Mouse (Mus musculus) cerebellum, adult 18-20 months (tissue): ENCODE data around the gene Rtl1.
A peak's percentile ranks its signal among the peaks of the same experiment; 100 is the strongest.

Source experiments
- DNase-seq, 2 experiments: peaks; one replicate each; pipeline ENCODE4 v3.0.0; 2021

The Rtl1 gene

DNA sequence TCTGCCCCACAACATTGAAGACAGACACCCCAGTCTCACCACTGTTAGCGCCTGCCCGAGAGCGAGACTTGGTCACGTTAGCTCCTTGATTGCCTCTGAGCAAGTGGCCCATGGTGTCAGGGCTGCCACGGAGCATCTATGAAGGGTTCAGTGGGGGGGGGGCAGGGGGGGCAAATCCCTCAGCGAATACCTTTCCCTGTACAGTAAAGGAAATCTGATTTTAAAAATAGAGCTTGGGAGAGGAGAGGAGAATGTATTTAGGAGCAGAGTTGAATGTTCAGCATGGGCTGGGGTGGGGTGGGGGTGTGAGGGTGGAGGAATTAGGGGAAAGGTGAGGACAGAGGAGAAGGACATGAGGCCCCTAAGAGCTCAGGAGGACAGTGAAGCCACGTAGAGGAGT is at the start of gene Rtl1:
Rtl1 (minus strand) TSS at position 101 of the 400 bp plus-strand sequence.
- no peak for DNase-seq

DNA sequence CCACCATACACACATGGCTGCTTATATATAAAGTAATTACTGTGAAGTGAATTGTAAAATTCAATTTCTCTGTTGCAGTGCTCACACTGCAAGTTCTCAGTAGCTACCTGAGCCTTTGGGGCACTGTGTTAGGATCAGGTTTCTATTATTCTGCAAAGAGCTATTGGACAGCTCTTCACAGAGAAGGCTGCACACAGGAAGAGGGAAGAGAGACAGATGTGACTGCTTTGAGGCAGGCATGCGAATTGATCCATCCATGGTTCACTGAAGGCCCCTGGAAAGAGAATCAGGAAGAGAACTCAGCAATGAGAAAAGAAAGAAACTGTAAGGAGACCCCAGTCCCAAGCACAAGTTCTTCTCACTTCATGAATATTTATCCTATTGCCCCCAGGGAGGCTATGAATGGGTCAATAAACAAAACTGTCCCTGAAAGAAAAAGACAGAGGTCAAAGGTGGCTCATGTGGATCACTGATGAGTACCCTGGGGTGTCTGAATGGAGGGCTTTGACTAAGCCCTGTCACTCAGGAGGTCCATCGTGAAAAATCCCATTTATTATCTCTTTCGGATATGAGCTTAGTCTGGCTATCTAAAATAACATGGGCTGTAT is 40.5 kb upstream of the Rtl1 start:
- DNase-seq: no peak

DNA sequence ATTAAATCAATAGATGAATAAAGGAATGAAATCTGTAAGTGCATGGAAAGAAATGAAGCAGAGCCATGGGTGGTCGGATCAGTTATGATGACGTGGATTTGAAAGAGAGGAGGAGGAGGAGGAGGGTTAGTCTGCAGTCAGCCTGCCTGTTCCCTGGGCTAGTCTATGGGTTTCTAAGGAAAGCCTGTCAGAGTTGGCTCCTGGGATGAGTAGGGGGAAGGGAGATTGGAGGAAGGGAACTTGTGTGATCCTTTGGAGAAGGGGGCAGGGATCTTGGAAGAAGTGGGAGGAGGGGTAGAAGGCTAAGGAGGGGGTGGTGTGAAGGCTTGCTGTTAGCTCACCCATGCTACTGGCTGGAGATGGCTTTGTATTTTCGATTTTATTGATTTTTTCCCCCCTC is 31.9 kb upstream of the Rtl1 start:
- DNase-seq: no peak

DNA sequence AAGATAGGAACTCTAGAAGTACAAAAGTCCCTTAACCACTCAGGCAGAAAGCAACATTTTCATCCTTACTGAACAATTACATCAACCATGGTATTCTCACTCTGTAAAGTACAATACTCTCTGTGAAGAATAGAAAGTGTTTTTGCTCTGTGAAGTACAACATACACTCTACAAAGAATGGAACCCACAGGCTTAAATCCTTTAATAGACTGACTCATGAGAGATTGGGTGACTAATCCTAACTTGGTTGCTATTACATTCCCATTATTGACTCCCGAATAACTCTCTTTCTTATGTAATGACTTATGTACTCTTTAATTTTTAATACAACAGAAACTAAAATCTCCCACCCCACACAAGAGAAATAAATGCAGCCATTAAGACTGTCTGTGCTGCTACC is 28.8 kb upstream of the Rtl1 start:
- DNase-seq: no peak

DNA sequence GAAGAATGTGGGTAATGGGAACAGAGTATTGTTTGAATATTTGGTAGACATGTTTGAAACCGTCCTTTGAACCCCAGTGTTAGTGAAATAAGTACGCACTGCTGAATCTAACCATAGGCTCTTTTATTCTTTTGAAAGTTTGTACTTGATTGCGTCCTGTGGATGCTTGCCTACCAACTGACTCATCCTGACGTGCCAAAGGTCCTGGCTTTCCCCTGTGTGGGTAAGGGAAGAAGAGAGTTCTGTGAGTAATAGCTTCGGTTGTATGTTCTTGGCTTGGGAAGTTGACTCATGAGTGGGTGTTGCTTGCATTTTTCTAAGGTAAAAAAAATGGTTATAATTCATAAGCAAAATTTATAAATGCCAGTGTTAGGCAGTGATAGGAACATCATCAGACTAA is 26.8 kb upstream of the Rtl1 start:
- no peak for DNase-seq

DNA sequence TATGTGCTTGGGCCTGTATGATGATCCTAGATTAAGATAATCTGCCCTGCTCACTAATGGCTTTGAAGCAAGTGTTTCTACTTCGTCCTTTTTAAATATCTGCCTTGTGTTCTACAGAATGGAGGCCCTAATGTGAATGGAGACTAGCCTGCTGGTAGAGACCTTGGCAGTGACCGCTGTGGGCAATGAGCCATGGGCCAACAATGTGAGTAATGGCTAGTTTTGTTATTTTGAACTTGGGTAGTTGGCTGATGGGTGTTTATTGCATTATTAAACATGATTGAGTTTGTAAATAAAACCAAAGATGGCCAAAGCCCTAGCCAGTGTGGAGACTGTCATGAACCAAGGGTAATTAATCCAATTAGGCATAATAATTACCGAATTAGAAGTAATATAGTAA is 20.1 kb upstream of the Rtl1 start:
- peak; percentile 27 to 28 for DNase-seq

DNA sequence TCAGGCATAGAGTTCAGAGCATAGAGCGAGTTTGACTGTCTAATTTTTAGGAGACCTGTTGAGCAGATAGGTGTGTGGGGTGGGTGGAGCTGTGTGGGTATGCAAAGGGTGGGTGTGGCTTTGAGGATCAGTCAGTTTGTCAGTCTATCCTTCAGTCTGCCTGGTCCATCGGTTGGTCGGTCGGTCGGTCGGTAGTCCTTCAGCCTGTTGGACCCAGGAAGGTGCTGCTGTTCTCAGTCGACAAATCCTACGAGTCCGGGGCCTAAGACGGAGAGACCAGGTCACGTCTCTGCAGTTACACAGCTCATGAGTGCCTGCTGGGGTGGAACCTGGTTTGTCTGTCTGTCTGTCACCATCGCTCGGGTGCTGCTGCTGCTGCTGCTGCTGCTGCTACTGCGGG is 17.9 kb upstream of the Rtl1 start:
- DNase-seq: no peak

DNA sequence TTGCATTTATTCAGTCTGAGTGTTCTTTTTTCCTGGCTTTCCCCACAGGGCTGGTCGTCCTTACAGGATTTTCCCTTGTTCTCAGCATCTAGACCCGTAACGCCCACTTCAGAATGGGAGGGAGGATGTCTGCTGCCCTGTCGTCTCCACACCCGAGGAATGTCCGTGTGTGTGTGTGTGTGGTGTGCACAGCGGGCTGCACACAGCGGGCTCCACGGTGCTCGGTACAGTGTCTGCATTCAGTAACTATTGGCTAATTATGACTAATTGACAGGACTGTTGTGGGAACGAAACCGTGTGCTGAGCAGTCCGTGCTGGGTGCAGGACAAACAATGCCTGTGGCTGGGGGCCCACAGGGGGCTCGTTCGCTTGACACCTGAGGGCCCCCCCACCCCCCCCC is 17.0 kb upstream of the Rtl1 start:
- no peak for DNase-seq

DNA sequence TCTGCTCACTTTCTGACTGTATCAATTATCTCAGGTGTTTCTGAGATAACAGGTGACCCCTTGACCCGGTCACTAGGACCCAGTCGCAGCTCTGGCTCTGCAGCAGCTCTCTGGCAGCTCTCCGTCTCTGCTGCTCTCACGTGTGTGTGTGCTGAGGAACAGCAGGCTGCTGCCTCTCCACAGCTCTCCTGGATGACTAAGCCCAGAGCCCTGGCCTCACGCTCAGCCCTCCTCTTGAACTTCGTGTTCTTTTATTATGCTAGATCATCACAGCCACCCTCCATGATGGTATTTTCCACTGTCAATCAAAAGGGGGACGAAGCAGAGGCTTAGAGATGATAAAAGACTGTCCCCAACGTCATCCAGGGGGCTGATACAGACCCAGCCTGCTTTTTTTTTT is 15.2 kb upstream of the Rtl1 start:
- peak in 1 of 2 experiments; percentile 6 for DNase-seq

DNA sequence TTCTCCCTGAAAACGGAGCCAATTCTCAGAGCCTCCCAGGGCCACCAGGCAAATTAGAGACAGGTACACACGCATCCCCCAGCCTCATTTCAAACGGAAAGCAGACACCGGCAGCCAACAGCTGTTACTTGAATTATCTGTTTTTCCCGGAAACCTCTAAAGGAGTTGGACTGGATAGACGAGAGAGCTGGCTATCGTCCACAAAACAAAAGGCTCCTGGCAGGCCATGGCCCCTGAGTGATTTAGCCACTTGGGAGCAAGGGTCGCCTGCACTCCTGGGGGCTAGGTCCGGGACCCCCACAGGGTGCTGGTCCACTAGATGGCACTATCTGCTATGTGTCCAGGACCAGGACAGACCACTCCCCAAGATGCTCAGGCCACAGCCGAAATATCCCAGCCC is 14.3 kb upstream of the Rtl1 start:
- DNase-seq: peak in 1 of 2 experiments; percentile 2

DNA sequence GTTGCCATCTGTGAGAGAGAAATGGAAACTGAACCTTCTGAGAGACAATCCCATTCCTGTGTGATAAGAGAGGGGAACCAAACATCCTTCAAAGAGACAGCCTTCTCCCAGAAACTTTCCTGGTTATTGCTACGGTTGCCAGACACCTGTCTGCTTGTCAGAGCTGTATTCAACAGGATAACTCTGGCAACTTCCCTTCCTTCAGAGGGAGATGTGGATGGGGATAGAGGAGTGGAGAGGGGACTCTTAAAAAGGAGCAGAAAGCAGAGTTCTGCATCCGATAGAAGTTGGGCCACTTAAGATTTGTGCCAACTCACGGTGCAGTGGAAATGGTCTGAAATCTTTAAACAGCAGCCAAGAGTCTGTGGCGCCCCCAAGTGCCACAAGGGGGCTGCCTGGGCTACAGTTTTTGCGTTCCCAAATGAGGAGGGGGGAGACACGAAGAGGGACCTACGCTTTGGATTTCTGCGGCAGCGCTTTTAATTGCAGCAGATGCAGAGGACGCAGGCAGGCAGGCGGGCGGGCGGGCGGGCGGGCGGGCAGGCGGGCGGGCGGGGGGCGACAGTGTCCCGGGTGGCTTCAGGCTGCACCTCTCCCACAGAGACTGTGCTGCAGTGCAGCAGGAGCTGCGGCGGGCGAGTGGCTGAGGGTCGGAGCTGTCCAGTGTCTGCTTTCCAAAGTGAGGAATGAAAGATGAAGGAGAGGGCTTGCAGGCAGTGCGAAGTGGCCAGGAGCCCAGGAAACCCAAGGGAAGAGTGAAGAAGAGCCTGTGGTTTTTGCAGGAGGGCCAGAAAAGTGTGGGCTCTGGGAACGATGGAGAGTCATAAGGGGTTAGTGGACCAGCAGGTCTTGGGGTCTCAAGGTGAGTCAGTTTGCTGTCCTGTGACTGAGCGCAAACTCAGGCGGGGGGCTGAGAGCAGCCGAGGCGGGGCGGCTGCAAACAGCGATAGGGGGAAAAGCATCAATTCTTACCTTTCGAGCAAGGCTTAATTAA is 12.6 kb upstream of the Rtl1 start:
- DNase-seq: no peak

DNA sequence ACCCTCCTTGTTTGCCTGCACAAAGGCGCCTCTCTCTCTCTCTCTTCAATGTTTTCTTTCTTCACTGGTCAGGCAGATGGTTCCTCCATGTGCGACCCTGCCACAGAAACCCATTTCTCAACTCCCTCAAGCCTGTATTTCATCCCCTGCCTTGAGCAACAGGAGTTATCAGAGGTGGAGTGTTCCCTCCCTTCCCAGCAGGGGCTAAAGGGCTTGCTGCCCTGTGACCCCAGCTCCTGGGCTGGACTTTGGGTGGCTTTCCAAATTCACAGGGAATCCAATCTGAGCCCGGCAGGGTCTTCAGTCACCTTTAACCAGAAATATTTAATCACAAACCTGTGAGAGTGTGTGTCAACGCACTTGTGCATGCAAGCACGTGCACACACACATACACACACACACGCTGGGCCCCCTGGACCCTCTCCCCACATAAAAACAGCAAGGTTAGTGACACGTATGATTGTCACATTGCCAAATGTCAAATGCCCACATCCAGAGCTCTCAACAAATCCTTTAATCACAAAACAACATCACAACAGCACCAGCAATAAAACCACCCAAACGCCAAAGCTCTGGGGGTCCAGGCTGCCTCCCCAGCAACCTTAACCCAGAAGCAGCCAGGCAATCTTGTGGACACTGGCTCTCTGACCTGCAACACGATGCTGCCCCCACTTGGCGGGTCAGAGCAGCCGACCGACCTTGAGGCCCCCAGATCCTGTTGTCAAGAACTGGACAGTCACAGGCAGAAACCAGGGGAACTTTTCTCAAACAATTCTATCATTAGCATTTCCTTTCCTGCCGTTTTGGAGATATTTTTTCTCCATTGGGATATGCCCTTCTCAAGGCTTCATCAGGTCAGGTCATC is 8.7 kb upstream of the Rtl1 start:
- no peak for DNase-seq

DNA sequence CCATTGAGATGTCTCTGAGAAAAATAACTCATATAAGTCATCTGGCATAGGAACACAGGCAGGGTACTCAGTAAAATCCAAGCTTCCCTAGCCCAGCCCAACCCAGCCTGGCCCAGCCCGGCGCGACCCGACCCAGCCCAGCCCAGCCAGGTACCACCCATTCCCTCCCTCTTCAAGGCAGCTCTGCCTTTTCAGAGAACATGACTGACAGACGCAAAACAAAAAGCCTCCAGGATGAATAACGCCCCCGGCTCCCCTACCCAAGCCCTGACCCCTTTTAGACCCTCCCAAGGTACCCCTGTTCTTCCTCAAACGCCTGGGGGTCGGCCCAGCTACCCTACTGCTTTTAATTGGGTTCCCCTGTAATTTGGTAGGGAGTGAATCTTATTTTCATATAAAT is 7.8 kb upstream of the Rtl1 start:
- no peak for DNase-seq

DNA sequence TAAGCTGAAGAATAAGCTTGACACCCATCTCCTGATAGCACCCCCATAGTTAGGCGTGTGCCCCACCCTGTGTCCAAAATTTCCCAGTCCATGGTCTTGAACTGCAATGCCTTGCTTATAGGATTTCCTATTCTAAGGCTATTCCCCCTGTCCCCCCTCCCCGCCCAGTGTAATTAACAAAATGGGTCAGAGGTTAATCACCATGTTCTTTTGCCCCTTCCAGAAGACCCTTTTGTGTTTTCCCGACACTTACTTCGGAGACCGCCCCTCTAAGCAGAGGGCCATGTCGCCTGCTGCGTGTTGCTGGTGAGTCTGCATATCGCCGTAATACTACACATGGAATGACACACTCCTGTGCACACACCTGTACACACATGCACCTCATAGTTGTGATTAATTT is 7.1 kb upstream of the Rtl1 start:
- DNase-seq: no peak

DNA sequence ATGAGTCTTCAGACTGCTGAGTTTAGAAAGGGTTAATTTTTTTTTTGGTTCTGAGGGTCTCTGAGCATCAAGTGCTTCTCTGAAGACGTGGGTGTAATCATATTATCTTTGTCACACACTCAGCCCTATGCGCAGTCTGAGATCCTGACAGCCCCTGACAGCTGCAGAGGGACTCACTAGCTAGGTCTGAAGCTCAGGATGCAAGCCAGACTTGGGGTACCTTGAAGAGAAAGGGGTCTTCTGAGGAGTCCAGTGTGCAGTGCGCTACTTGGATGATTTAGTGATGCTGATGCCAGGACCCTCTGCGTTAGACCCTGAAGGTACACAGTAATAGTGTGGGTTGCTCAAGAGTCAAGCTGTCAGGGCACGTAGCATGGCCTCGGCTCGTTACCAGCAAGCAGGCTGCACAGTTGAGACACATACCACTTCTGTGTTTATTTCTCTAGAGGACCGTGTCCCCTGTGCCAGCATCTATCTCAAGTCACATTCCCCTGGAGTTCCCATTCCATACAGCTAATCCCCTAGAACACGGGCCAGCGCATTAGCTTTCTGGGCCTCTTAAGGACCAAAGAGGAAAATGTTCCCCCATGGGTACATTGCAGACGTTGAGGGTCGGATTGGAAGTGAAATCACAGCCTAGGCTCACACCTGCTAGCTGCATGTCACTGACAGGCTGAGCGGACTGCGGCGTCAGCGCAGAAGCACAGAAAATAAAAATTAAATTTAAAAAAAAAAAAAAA is 5.0 kb upstream of the Rtl1 start:
- DNase-seq: no peak

DNA sequence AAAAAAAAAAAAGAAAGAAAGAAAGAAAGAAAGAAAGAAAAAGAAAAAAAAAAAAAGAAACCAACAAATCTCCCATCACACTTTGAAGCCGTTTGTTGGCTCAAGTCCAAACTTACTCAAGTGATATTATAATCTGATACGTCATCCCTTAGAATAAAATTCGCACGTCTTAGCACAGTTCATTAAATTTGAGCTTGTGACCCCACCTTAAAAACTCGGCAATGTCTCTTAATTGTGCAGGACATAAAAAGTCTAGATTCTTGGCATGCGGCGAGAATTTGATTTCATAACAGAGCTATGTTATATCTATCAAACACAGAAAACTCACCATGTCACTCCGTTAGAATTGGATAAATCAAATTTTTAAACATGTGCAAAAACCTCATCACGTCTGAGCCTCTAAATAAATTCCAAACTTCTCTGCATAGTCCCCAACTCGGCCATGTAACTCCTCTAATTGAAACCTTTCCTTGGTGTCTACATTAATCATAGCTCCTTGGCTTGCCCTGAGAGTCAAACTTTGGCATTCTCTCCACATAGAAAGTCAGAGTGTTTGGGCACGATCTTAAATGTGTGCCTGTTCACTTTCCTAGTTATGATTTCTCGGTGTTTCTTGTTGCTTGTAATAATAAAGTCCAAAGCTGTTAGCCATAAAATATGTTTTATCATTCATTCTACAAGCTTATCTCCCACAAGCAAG is 1.4 kb downstream of the Rtl1 start:
- DNase-seq: no peak

DNA sequence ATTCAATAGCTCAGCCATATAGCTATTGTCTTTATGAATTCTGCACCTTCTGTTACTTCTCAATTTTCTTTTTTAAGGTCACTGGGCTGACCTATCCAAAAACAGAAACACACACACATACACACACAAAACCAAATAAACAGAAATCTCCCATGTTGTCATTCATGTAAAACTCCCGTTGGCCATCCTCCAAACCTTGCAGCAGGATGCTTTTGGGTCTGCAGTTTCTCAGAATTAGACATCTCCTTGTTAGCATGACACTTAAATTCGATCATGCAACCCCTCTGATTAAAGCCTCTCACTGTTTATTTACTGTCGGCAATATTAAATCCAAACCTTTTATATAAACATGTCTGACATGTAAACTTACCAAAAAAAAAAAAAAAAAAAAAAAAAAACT is 3.4 kb downstream of the Rtl1 start:
- no peak for DNase-seq

DNA sequence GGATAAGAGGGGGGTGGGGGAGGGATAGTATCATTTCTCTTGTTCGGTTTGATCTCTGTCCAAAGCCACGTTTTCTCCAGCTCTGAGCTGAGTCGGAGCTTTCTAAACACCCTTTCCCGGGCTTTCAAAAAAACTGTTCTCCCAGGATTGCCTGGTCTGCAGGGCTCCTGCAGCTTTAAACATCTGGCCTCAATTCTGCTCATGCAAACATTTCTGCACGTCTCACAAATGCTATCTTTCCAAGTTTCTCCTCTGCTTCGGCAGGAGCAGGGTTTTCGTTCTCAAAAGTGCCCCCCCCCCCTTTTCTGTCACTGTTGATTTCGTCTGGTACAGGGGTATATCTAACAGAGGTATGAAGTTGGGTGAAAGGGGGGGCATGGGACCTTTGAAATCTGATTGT is 3.9 kb downstream of the Rtl1 start:
- DNase-seq: no peak

DNA sequence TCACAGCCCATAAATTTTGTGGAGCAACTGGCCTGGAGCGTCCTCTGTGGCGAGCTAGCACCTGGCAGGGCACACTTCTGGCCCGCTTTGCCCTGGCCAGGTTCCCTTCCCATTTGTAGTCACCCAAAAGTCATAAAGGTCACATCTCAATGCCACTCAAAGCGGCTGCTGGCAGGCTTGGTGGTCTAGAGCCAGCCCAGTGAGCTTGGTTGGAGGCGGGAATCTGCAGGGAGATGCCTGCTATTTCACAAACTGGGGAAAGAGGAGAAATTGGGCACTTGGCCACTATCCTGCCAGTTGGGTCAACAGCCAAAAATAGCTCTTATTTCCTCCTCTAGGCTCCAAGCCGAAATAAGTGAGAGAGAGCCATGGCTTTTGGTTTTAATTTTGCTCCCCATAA is 4.4 kb downstream of the Rtl1 start:
- DNase-seq: peak; percentile 73 to 79

DNA sequence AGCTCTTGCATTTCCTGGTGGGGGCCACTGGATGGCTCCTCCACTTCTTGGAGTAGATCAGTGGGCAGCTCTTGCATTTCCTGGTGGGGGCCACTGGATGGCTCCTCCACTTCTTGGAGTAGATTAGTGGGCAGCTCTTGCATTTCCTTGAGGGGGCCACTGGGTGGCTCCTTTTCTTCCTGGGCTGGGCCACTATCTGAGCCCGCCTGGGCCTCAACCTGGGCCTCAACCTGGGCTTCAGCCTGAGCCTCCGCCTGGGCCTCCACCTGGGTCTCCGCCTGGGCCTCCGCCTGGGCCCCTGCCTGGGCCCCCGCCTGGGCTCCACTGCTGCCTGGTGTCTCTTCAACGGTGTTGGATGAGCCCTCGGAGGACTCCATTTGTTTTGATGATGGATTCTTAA is 5.2 kb downstream of the Rtl1 start:
- no peak for DNase-seq

DNA sequence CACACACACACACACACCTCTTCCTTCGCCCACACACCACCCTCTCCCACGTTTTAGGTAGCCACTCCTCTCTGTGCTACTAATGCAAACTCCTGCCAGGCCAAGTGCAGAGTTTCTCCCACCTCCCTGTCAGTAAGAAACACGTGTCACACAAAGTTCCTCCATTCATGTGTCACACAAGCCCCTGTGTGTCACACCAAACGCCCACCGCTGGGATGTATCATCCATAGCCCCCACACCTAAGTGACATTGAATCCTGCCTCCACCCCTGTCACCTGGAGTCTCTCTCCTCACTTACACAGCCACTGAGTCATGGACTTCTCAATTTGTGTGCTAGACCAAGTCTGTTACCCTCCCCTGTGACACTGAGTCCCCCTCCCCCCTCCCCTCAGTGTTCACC is 17.9 kb downstream of the Rtl1 start:
- DNase-seq: no peak

DNA sequence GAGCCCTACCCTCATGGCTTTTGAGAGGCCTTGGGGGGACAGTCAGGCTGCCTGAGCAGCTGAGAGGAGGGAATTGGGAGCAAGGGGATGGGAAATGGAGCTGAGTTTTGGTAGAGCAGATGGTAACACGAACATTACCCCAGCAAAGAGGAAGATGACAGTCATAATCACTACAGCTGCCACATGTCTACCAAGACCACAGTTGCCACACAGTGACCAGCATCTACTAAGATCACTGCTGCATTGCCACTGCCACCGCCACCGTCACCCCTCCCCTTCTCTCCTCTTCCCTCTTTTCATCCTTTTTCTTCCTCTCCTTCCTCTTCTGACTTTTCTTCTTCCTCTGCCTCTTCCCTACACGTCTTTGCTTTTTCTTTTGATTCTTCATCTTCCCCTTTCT is 27.9 kb downstream of the Rtl1 start:
- DNase-seq: no peak
